Mouse (Mus musculus): ENCODE measurements around the gene Tmem53.

The Tmem53 gene

GRCm38 (mm10) chr4:117317701-117318190, 66.0 kb downstream of the Tmem53 start:
- no peak for DNase-seq

All from kidney, adult 11 months (tissue).